Mouse (Mus musculus): ENCODE data around the gene Slc38a3.

The Slc38a3 gene

DNA sequence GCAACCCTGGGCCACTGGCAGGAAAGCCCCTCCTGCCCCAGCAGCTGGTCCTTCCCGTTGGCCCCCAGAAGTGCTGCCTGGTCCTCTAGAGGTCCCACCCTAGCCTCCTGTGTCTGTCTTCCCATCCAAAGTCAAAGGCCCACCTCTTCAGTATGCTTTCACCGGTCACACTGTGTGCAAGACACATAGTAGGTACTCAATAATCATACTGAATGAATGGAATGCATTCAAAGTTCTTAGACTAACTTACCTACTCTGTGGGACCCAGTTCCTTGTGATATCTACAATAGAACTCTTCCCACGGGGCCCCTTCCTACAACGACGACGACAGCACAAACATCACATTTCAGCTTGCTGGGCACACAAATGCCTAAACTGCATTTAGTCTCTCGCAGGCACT is 4.0 kb downstream of the Slc38a3 start:
- DNase-seq (ENCODE audit: low spot score): no peak

GRCm38 (mm10) chr9:107663525-107663924 is 5.8 kb downstream of the Slc38a3 start:
- no peak for DNase-seq (ENCODE audit: low spot score)

GRCm38 (mm10) chr9:107662342-107662741 is 7.0 kb downstream of the Slc38a3 start:
- no peak for DNase-seq (ENCODE audit: low spot score)

DNA sequence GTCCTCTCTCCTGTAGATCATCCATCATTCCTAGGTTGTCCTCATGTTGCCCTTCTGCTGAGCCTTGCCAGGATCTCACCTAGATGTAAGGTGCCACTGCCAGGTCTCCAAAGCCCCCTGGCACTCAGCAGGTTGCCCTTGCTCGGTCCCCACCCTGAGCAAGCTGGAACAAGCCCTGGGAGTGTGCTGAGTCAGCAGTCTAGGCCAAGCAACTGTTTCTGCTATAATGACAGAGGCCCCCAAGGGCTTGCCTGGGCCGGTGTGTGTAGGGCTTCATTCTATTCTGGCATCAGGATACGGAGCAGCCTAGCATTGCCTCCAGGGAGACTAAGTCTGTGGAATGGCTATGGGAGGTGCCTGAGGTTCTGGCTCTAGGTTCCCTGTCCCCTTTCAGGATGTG is 8.6 kb downstream of the Slc38a3 start:
- no peak for DNase-seq (ENCODE audit: low spot score)

GRCm38 (mm10) chr9:107659961-107660360 is 9.4 kb downstream of the Slc38a3 start:
- DNase-seq (ENCODE audit: low spot score): no peak

- no peak for DNase-seq (ENCODE audit: low spot score)
Observed at GRCm38 (mm10) chr9:107659551-107659950, 9.8 kb downstream of the Slc38a3 start.

GRCm38 (mm10) chr9:107658096-107658495 is 11.2 kb downstream of the Slc38a3 start:
- no peak for DNase-seq (ENCODE audit: low spot score)

DNA sequence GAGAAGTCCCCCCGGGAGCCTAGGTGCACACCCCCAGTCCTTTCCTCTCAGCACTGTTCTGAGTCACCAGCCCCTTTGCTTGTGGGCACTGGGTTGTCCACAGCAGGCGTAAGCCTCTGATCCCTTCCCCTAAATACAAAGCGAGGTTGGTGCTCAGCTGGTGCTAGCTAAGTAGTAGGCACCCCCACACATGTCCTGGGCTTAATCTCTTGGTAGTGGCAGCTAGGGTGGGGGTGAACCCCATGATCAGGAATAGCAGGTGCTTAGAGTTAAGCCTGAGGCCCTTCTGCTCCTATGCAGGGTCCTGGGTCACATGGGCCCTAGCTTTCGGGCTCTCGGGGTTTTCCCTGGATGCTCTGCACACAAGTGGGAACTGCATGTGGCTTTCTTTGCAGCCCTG is 12.2 kb downstream of the Slc38a3 start:
- DNase-seq (ENCODE audit: low spot score): no peak

DNA sequence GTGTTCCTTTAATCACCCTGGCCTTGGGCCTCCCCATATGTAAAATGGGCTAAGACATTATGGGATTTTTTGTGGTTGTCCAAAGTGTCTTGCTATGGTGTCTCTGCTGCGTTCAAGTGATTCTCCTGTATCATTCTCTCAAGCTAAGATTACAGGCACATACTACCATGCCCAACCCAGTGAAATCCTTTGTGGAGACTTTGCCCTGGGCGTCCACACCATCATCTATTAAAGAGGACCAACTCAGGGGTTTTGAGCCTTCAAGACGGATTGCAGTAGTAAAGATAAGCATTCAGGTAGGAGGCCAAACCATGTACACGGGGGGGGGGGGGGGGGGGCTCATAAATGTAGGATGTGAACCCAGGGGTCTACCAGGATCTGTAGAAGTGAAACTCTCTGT is 14.7 kb downstream of the Slc38a3 start:
- no peak for DNase-seq (ENCODE audit: low spot score)

DNA sequence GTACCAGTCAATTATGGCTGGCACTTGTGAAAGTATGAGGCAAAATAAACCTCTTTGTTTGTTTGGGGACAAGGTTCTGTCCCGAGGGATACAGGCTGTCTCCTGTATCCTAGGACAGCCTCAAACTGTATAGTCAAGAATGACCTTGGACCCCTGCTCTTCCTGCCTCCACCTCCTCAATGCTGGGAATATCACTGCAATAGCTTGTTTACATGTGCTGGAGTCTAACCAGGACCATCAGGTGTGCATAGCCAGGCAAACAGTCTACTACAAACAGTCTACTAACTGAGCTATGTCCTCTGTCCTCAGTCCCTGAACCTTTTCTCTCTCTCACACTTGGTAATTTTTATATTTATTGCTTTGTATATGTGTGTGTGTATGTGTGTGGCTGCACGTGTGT is 15.9 kb downstream of the Slc38a3 start:
- peak; percentile 55 for DNase-seq (ENCODE audit: low spot score)

DNA sequence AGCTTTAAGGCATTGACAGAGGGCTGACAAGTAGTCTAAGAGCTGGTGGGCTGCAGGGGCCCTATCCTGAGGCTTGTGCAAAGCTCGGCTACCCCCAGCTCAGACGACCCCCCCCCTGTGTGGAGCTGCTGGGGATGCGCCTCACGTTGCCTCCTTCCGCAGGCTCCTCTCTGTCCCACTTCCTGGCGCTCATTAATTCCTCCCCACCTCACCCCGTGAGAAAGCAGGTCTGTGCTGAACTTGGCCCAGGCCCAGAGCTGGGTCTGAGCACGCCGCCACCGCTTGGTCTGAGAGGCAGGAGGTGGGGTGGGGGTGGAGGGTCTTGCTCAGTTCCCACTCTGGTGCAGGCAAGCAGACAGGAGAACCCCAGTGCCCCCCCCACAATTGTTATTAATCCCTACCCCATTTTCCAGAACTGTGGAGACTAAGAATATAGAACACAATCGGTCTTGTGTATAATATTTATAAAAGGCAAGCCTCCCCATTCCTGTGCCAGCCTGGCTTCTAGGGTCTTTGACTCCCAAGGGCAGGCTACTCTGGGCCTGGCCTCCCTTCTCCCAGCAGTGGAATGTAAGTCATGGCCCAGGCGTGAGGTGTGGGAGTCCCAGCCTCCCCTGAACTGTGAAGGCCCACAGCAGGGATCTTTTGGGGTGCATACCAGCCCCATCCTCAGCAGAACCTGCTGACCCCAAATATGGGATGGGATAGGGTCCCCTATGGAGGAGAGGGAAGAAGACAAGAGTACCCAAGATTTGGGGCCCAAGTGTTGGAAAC is 18.4 kb downstream of the Slc38a3 start:
- no peak for DNase-seq (ENCODE audit: low spot score)

- DNase-seq (ENCODE audit: low spot score): no peak
Observed at GRCm38 (mm10) chr9:107650225-107650624, 19.1 kb downstream of the Slc38a3 start.

DNA sequence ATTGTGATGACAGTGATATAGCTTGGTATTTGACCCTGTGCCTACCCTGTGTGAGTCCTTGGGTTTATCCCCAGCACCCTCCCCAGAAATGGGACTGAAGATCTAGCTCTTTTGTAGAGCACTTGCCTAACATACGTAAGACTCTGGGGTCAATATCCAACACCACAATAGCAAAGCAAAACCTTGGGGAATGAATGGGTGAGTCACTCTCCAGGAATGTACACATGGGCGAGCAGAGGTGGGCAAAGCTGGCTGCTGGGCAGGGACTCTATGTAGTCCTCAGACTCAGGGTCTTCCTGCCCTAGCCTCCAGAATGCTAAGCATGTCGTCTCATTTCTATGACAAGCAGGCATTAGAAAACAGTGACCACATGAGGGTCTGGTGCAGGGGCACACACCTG is 20.6 kb downstream of the Slc38a3 start:
- no peak for DNase-seq (ENCODE audit: low spot score)

DNA sequence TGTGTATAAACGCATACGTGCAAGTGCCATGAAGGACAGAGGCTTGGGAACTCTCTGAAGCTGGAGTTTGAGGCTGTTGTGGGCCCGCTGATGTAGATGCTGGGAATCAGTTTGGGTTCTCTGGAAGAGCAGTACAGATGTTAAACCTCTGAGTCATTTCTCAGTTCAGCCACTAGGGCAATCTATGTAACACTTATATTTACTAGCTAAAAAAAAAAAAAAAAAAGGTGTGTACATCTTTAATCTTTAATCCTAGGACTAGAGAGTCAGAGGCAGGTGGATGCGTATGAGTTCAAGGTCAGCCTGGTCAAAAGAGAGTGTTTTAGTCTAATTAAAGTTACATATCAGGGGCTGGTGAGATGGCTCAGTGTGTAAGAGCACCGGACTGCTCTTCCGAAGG is 22.4 kb downstream of the Slc38a3 start:
- DNase-seq (ENCODE audit: low spot score): no peak

- peak; percentile 64 for DNase-seq (ENCODE audit: low spot score)
Observed at GRCm38 (mm10) chr9:107645577-107645976, 23.8 kb downstream of the Slc38a3 start.

DNA sequence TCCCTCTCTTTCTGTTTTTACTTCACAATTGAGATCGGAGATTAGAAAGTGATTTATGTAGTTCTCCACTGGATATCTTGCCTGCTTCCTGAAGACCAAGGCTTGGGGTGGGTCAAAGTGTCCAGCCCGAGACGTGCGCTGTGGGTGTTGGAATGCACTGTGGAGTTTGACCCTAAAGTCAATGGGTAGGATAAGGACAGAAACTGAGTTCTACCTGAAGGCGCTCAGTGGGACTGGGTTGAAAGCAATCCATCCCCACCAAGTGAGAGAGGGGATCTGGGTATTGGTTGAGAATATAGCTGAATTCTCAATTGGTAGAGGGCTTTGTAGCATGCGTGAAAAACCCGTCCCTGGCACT is 24.2 kb downstream of the Slc38a3 start:
- no peak for DNase-seq (ENCODE audit: low spot score)

DNA sequence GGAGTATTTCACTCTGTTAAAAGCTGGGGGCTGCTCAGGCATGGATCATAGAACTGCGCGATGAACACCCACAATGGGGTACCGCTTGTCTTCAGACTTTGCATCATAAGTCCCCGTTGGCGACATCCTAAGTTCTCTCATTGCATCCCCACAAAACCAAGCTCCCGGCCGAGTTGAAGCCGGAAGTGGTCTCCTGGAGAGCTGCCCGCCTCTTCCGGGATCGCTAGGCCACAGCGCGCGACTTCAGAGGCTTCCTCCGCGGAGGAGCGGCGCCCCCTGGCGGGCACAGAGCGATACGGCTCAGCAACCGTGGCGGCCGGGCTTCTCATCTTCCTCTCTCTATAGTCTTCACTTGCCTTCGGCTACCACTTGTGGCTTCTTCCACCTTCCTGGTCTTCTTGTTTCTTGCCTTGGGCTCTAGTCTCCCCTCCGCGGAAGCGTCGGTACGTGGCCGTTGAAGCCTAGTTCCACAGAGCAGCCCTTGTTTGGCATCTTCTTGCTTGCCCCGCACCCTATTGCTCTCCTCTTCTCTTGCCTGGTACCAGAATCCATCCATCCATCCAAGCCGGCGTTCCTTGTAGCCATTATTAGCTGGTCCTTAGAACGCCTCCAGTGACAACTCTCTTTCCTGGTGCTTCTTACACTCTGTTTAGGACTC is 24.7 kb downstream of the Slc38a3 start:
- DNase-seq (ENCODE audit: low spot score): peak; percentile 88

- DNase-seq (ENCODE audit: low spot score): no peak
Observed at GRCm38 (mm10) chr9:107643544-107644214, 25.7 kb downstream of the Slc38a3 start.

GRCm38 (mm10) chr9:107641666-107642065 is 27.7 kb downstream of the Slc38a3 start:
- no peak for DNase-seq (ENCODE audit: low spot score)

- DNase-seq (ENCODE audit: low spot score): no peak
Observed at GRCm38 (mm10) chr9:107640257-107640772, 29.0 kb downstream of the Slc38a3 start.

- no peak for DNase-seq (ENCODE audit: low spot score)
Observed at GRCm38 (mm10) chr9:107637070-107637469, 32.3 kb downstream of the Slc38a3 start.

DNA sequence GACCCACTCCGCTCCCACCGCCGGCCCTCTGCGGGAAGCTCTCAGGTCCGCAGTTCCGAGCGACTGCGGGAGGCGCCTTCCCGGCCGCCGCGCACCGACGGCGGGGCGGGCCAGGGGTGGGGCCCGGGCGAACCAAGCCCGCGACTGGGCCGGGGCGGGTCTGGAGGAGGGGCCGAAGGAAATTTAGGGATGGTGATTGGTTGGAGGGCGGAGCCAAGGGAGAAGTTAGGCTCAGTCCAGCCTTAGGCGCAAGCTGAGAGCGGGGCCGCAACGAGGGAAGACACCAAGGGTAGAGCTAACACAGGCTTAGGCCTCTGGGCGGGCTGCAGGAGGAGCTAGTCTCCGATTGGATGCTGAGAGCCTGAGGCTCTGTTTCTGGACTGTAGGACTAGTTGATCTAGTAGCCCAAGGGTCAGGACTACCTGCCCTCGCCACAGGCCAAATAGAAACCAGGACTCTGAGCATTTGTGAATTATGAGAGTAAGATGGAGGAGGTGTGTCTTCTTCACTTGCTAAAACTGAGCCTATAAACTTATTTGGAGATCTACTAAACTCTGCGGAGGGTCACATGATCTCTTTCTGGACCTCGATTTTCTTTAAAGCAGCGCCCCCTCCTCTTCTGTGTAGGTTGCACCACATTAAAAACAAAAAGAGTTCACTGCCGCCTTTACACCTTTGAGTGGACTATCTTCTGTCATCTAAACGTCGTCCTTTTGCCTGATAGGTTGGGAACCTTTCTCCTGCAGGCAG is 33.9 kb downstream of the Slc38a3 start, which contains the start of gene Gnai2:
Gene Gnai2, minus strand, starts transcription at position 89 of the 750 bp plus-strand sequence.
- DNase-seq (ENCODE audit: low spot score): peak; percentile 99
